Mouse (Mus musculus) lung, embryonic 16.5 days (tissue): ENCODE measurements around the gene Spryd4. TPM values are rescaled to one million over a fixed set of nuclear protein-coding genes. Genes with fewer than 3 reads are reported as not detected.

Source experiments
- ATAC-seq: fragments of 200-750 bp; cut with Nextera tagmentation; 2 replicates; pipeline ENCODE4 v1.8.0; 2017; ENCODE audit warnings: low read depth, mild to moderate bottlenecking, moderate library complexity
- H3K27ac ChIP-seq: fragments of 300-500 bp; sonication (generic); 2 replicates; pipeline ENCODE4 v1.5.1; 2014; ENCODE audit warnings: mild to moderate bottlenecking, control low read depth, low read length
- H3K27me3 ChIP-seq: fragments of 300-500 bp; sonication (generic); 2 replicates; pipeline ENCODE4 v1.6.1; 2014; ENCODE audit warnings: low read depth, low read length, mixed read lengths; ENCODE audit not compliant: control insufficient read depth, insufficient read depth
- H3K36me3 ChIP-seq: fragments of 300-500 bp; sonication (generic); 2 replicates; pipeline ENCODE4 v1.6.1; 2014; ENCODE audit warnings: low read length; ENCODE audit not compliant: control insufficient read depth, insufficient read depth
- H3K4me1 ChIP-seq: fragments of 300-500 bp; sonication (generic); replicated peaks from 2 replicates; pipeline ENCODE4 v1.6.1; 2014; ENCODE audit warnings: low read length, mixed read lengths; ENCODE audit not compliant: control insufficient read depth, insufficient read depth
- H3K4me2 ChIP-seq: fragments of 300-500 bp; sonication (generic); 2 replicates; pipeline ENCODE4 v1.6.1; 2014; ENCODE audit warnings: low read depth, low read length, control low read depth
- H3K4me3 ChIP-seq: fragments of 300-500 bp; sonication (generic); 2 replicates; pipeline ENCODE4 v1.5.1; 2014; ENCODE audit warnings: mild to moderate bottlenecking, low read length, control low read depth
- H3K9ac ChIP-seq: fragments of 300-500 bp; sonication (generic); 2 replicates; pipeline ENCODE4 v1.6.1; 2014; ENCODE audit warnings: low read length, control low read depth
- H3K9me3 ChIP-seq: fragments of 300-500 bp; sonication (generic); 2 replicates; pipeline ENCODE4 v1.6.1; 2016; ENCODE audit warnings: low read length; ENCODE audit not compliant: control insufficient read depth
- WGBS: fragments of 180-500 bp; shearing (Covaris S2); extraction: QIAGEN DNeasy Blood & Tissue Kit; methylation state at CpG from one replicate; pipeline ENCODE4 v1.1.7; 2014; 5-methylcytosine and 5-hydroxymethylcytosine counted together
- polyA plus RNA-seq: library from polyadenylated mRNA; unstranded; fragments of >200 nt; fragmentation: Nextera tagmentation; extraction: Ambion mirVana; gene quantifications from 2 replicates; pipeline ENCODE4 v1.2.1, GENCODE M21; 2015

The Spryd4 gene
- polyA plus RNA-seq, 1 experiment from 2014 or later = 24.5 TPM

- Histone ChIP-seq H3K9me3 (no peaks in the 10 kb centered on the region), H3K9ac (peak overlapping the region; percentile 40), H3K4me3 (peak overlapping the region; percentile 37), H3K4me1 (peaks cover 8% of the 10 kb centered on the region), H3K36me3 (peaks cover 2% of the 10 kb centered on the region; the same call in 1 of the 2 replicates), H3K4me2 (peak overlapping the region; percentile 61), H3K27ac (peak overlapping the region; percentile 6; the same call in 1 of the 2 replicates), H3K27me3 (peaks cover 6% of the 10 kb centered on the region; the same call in 1 of the 2 replicates)
- peak; percentile 61 for ATAC-seq
- WGBS = under 1% methylated on average over 18 of the region's 18 CpGs
Observed at GRCm38 (mm10) chr10:128212871-128213323, 1.3 kb upstream of the Spryd4 start.

- no peaks in the 10 kb centered on the region for H3K9me3 ChIP-seq
- ATAC-seq = no peak
- H3K27ac ChIP-seq = peak overlapping the region; percentile 30; the same call in 1 of the 2 replicates
- H3K4me1 ChIP-seq = peaks cover 8% of the 10 kb centered on the region
- H3K4me3 ChIP-seq = peak overlapping the region; percentile 86
- H3K9ac ChIP-seq = peak overlapping the region; percentile 78
- H3K27me3 ChIP-seq = peaks cover 6% of the 10 kb centered on the region; the same call in 1 of the 2 replicates
- H3K4me2 ChIP-seq = peak overlapping the region; percentile 97
- H3K36me3 ChIP-seq = peaks cover 2% of the 10 kb centered on the region; the same call in 1 of the 2 replicates
- 44% methylated on average over 6 of the region's 6 CpGs for WGBS
Observed at GRCm38 (mm10) chr10:128212148-128212547, 541 bp upstream of the Spryd4 start.

- 0 out of 2 replicates have a peak, but pooled peaks have one; percentile 8 for ATAC-seq
- 11% methylated on average over 14 of the region's 14 CpGs for whole genome bisulfite sequencing
- H3K9ac ChIP-seq = peak overlapping the region; percentile 78
Observed at GRCm38 (mm10) chr10:128210954-128211353, 653 bp downstream of the Spryd4 start.

GRCm38 (mm10) chr10:128210131-128210530 is 1.5 kb downstream of the Spryd4 start:
- peaks cover 8% of the 10 kb centered on the region for H3K4me1 ChIP-seq
- H3K9ac ChIP-seq = no peak overlapping the region; the same call in 1 of the 2 replicates
- no peak overlapping the region for H3K27ac ChIP-seq
- no peak overlapping the region for H3K4me3 ChIP-seq
- WGBS = 74% methylated on average over 2 of the region's 2 CpGs
- H3K27me3 ChIP-seq = peaks cover 6% of the 10 kb centered on the region; the same call in 1 of the 2 replicates
- H3K36me3 ChIP-seq = peaks cover 2% of the 10 kb centered on the region; the same call in 1 of the 2 replicates
- no peaks in the 10 kb centered on the region for H3K9me3 ChIP-seq
- no peak for ATAC-seq
- H3K4me2 ChIP-seq = no peak overlapping the region

More at GRCm38 (mm10) chr10:128210954-128211353, 653 bp downstream of the Spryd4 start:
- Histone ChIP-seq H3K9me3 (no peaks in the 10 kb centered on the region), H3K27me3 (peaks cover 6% of the 10 kb centered on the region; the same call in 1 of the 2 replicates), H3K27ac (no peak overlapping the region; the same call in 1 of the 2 replicates), H3K36me3 (peaks cover 2% of the 10 kb centered on the region; the same call in 1 of the 2 replicates), H3K4me2 (peak overlapping the region; percentile 97), H3K4me3 (peak overlapping the region; percentile 86), H3K4me1 (peaks cover 8% of the 10 kb centered on the region)

GRCm38 (mm10) chr10:128209311-128210009 is 2.1 kb downstream of the Spryd4 start:
- Histone ChIP-seq H3K4me3 (no peak overlapping the region), H3K27ac (no peak overlapping the region), H3K27me3 (peaks cover 6% of the 10 kb centered on the region; the same call in 1 of the 2 replicates), H3K36me3 (peaks cover 2% of the 10 kb centered on the region; the same call in 1 of the 2 replicates), H3K4me1 (peaks cover 8% of the 10 kb centered on the region), H3K9me3 (no peaks in the 10 kb centered on the region), H3K4me2 (no peak overlapping the region), H3K9ac (no peak overlapping the region; the same call in 1 of the 2 replicates)
- WGBS = 86% methylated on average over 11 of the region's 11 CpGs
- ATAC-seq = no peak

GRCm38 (mm10) chr10:128208326-128208725 is 3.3 kb downstream of the Spryd4 start:
- H3K4me1 ChIP-seq = peaks cover 12% of the 10 kb centered on the region
- H3K27ac ChIP-seq = no peak overlapping the region
- WGBS = 87% methylated on average over 10 of the region's 10 CpGs
- H3K36me3 ChIP-seq = peaks cover 2% of the 10 kb centered on the region; the same call in 1 of the 2 replicates
- H3K4me2 ChIP-seq = no peak overlapping the region
- H3K9ac ChIP-seq = no peak overlapping the region
- no peaks in the 10 kb centered on the region for H3K27me3 ChIP-seq
- no peak overlapping the region for H3K4me3 ChIP-seq
- ATAC-seq = no peak
- no peaks in the 10 kb centered on the region for H3K9me3 ChIP-seq

GRCm38 (mm10) chr10:128204941-128205340 is 6.7 kb downstream of the Spryd4 start:
- Histone ChIP-seq H3K27me3 (no peaks in the 10 kb centered on the region), H3K4me2 (no peak overlapping the region), H3K4me1 (peaks cover 4% of the 10 kb centered on the region; the same call in 1 of the 2 replicates), H3K27ac (no peak overlapping the region), H3K9me3 (no peaks in the 10 kb centered on the region), H3K9ac (no peak overlapping the region), H3K36me3 (peaks cover 2% of the 10 kb centered on the region; the same call in 1 of the 2 replicates), H3K4me3 (no peak overlapping the region)
- WGBS = 65% methylated on average over 15 of the region's 15 CpGs
- ATAC-seq = no peak

GRCm38 (mm10) chr10:128201856-128202255 is 9.8 kb downstream of the Spryd4 start:
- WGBS = 64% methylated on average over 6 of the region's 6 CpGs
- H3K27ac ChIP-seq = no peak overlapping the region
- H3K9me3 ChIP-seq = no peaks in the 10 kb centered on the region
- no peak overlapping the region for H3K4me3 ChIP-seq
- H3K4me1 ChIP-seq = peaks cover 4% of the 10 kb centered on the region; the same call in 1 of the 2 replicates
- H3K36me3 ChIP-seq = no peaks in the 10 kb centered on the region
- no peak for ATAC-seq
- no peak overlapping the region for H3K9ac ChIP-seq
- H3K4me2 ChIP-seq = no peak overlapping the region
- no peaks in the 10 kb centered on the region for H3K27me3 ChIP-seq
